In genomic region chr16:21423546-21423910, GRCm38 (mm10) we compare ENCODE assay signal across 8 mouse cellular contexts. TPM values are rescaled to one million over a fixed set of nuclear protein-coding genes. Genes with fewer than 3 reads are reported as not detected.
A peak's percentile ranks its signal among the peaks of the same experiment; 100 is the strongest.
DNase-seq lines count a peak whose midpoint lies in the region; ATAC-seq and TF ChIP-seq lines count a peak whose summit lies in the region.

No protein-coding gene starts in this region.

- peak overlapping the region; percentile 96 for H3K4me2 ChIP-seq in kidney, embryonic 16.5 days (replicated peaks; ENCODE audit: low read depth, low read length)
- peak overlapping the region; percentile 98 for H3K4me2 ChIP-seq in hindbrain, postnatal 0 days (ENCODE audit: low read depth, low read length)

- no peak for TF ChIP-seq CTCF in hindbrain, postnatal 0 days (IDR thresholded peaks at IDR 0.05; ENCODE audit: low read depth)

- H3K9ac ChIP-seq in kidney, embryonic 16.5 days (replicated peaks; ENCODE audit: low read length) = peak overlapping the region; percentile 92
- H3K9ac ChIP-seq in hindbrain, postnatal 0 days (replicated peaks; ENCODE audit: low read length) = peak overlapping the region; percentile 80

- H3K36me3 ChIP-seq in kidney, embryonic 16.5 days (ENCODE audit: insufficient read depth, low read length) = no peaks in the 10 kb centered on the region
- H3K36me3 ChIP-seq in hindbrain, postnatal 0 days (ENCODE audit: insufficient read depth, low read length) = no peaks in the 10 kb centered on the region

- no peaks in the 10 kb centered on the region for H3K9me3 ChIP-seq in kidney, embryonic 16.5 days (ENCODE audit: low read length)
- H3K9me3 ChIP-seq in hindbrain, postnatal 0 days (ENCODE audit: low read length) = no peaks in the 10 kb centered on the region

- peak overlapping the region; percentile 83 for H3K27ac ChIP-seq in kidney, embryonic 16.5 days (ENCODE audit: low read length)
- peak overlapping the region; percentile 69; the same call in 1 of the 2 replicates for H3K27ac ChIP-seq in hindbrain, postnatal 0 days

- peaks cover 8% of the 10 kb centered on the region for H3K4me1 ChIP-seq in kidney, embryonic 16.5 days (ENCODE audit: insufficient read depth, low read length)
- peaks cover 3% of the 10 kb centered on the region; the same call in 1 of the 2 replicates for H3K4me1 ChIP-seq in hindbrain, postnatal 0 days (ENCODE audit: insufficient read depth, low read length)

- peak overlapping the region; percentile 89 for H3K4me3 ChIP-seq in kidney, embryonic 16.5 days (ENCODE audit: low read length)
- peak overlapping the region; percentile 87 for H3K4me3 ChIP-seq in hindbrain, postnatal 0 days (ENCODE audit: low read length)

- 0% methylated on average over 10 of the region's 10 CpGs for WGBS in kidney, embryonic 16.5 days
- WGBS in hindbrain, postnatal 0 days = 1% methylated on average over 10 of the region's 10 CpGs

- ATAC-seq in kidney, embryonic 16.5 days (ENCODE audit: low FRiP score, low TSS enrichment) = peak; percentile 81
- ATAC-seq in common myeloid progenitor, adult 5-6 weeks (replicated peaks; ENCODE audit: low read depth, poor library complexity, severe bottlenecking) = peak; percentile 48
- peak; percentile 74 for ATAC-seq in hindbrain, postnatal 0 days
- ATAC-seq in megakaryocyte progenitor cell, adult 5-6 weeks (replicated peaks; ENCODE audit: poor library complexity) = peak; percentile 35; the same call in 1 of the 2 replicates

- DNase-seq in kidney, postnatal 4 days = no peak
- peak; percentile 44 for DNase-seq in hindbrain, postnatal 0 days (ENCODE audit: low spot score)
- DNase-seq in thymus, postnatal 0 days (ENCODE audit: low spot score) = no peak
- no peak for DNase-seq in spleen, adult 12 weeks (ENCODE audit: low spot score)
- DNase-seq in layer of hippocampus, adult 11-12 months (ENCODE audit: low spot score) = no peak

- no peaks in the 10 kb centered on the region for H3K27me3 ChIP-seq in kidney, embryonic 16.5 days (ENCODE audit: insufficient read depth, low read length)
- no peaks in the 10 kb centered on the region for H3K27me3 ChIP-seq in hindbrain, postnatal 0 days (ENCODE audit: insufficient read depth, low read length)

RNA-seq across cellular contexts. Expression of gene Vps8, which starts 0.6 kb away (rescaled TPM):
- polyA plus RNA-seq in kidney, embryonic 16.5 days (2015; fragmentation: Nextera tagmentation; extraction: Ambion mirVana) = 21.6 and 25.6 TPM in 2 replicates
- total RNA-seq in common myeloid progenitor, adult 5-6 weeks (2017) = 14.8 and 26.0 TPM in 2 replicates
- 27.9 and 39.9 TPM in 2 replicates for total RNA-seq in hindbrain, postnatal 0 days (2014; rRNA removed)
- polyA plus RNA-seq in hindbrain, postnatal 0 days (2015; fragmentation: Nextera tagmentation; extraction: Ambion mirVana) = 21.2 and 24.3 TPM in 2 replicates
- 16.8 and 33.0 TPM in 2 replicates for total RNA-seq in megakaryocyte progenitor cell, adult 5-6 weeks (2015)
- 26.9 and 27.4 TPM in 2 replicates for total RNA-seq in megakaryocyte progenitor cell, adult 5-6 weeks (2017)
- 8.0 and 8.1 TPM in 2 replicates for polyA plus RNA-seq in thymus, postnatal 0 days (2015; fragmentation: Nextera tagmentation; extraction: Ambion mirVana)
